Mouse (Mus musculus) limb, embryonic 11.5 days (tissue): Measurements from ENCODE around the gene Khnyn. TPM values are rescaled to one million over a fixed set of nuclear protein-coding genes. Genes with fewer than 3 reads are reported as not detected.
A peak's percentile ranks its signal among the peaks of the same experiment; 100 is the strongest.

Source experiments
- ATAC-seq: fragments of 200-750 bp; cut with Nextera tagmentation; 2 replicates; pipeline ENCODE4 v1.8.0; 2017; ENCODE audit warnings: low read depth; ENCODE audit not compliant: insufficient number of reproducible peaks, low FRiP score, low TSS enrichment
- DNase-seq: peaks from one replicate; pipeline ENCODE4 v3.0.0-alpha.2; 2015; ENCODE audit warnings: low spot score
- H3K27ac ChIP-seq: fragments of 300-500 bp; sonication (generic); replicated peaks from 2 replicates; pipeline ENCODE4 v1.5.1; 2014; ENCODE audit warnings: low read depth, mild to moderate bottlenecking, low read length
- H3K27me3 ChIP-seq: fragments of 300-500 bp; sonication (generic); 2 replicates; pipeline ENCODE4 v1.6.1; 2014; ENCODE audit warnings: mild to moderate bottlenecking, low read length, mixed read lengths; ENCODE audit not compliant: control insufficient read depth, insufficient read depth
- H3K36me3 ChIP-seq: fragments of 300-500 bp; sonication (generic); 2 replicates; pipeline ENCODE4 v1.6.1; 2014; ENCODE audit warnings: mild to moderate bottlenecking, low read length, moderate library complexity, mixed read lengths; ENCODE audit not compliant: control insufficient read depth, insufficient read depth
- H3K4me1 ChIP-seq: fragments of 300-500 bp; sonication (generic); 2 replicates; pipeline ENCODE4 v1.6.1; 2014; ENCODE audit warnings: low read length, mixed read lengths; ENCODE audit not compliant: control insufficient read depth, insufficient read depth
- H3K4me2 ChIP-seq: fragments of 300-500 bp; sonication (generic); 2 replicates; pipeline ENCODE4 v1.6.1; 2014; ENCODE audit warnings: low read depth, mild to moderate bottlenecking, moderate library complexity; ENCODE audit not compliant: severe bottlenecking
- H3K4me3 ChIP-seq: fragments of 300-500 bp; sonication (generic); 2 replicates; pipeline ENCODE4 v1.5.1; 2014; ENCODE audit warnings: low read depth, low read length
- H3K9ac ChIP-seq: fragments of 300-500 bp; sonication (generic); 2 replicates; pipeline ENCODE4 v1.6.1; 2014; ENCODE audit warnings: mild to moderate bottlenecking, low read length
- H3K9me3 ChIP-seq: fragments of 300-500 bp; sonication (generic); 2 replicates; pipeline ENCODE4 v1.6.1; 2016; ENCODE audit warnings: low read length; ENCODE audit not compliant: control insufficient read depth
- WGBS: fragments of 180-500 bp; shearing (Covaris S2); extraction: QIAGEN DNeasy Blood & Tissue Kit; methylation state at CpG from one replicate; pipeline ENCODE4 v1.1.7; 2014; 5-methylcytosine and 5-hydroxymethylcytosine counted together
- polyA plus RNA-seq: library from polyadenylated mRNA; unstranded; fragments of >200 nt; fragmentation: Nextera tagmentation; extraction: Ambion mirVana; gene quantifications from 2 replicates; pipeline ENCODE4 v1.2.1, GENCODE M21; 2014

Gene Khnyn
- polyA plus RNA-seq, 1 experiment from 2014 or later = 17.4 TPM

DNA sequence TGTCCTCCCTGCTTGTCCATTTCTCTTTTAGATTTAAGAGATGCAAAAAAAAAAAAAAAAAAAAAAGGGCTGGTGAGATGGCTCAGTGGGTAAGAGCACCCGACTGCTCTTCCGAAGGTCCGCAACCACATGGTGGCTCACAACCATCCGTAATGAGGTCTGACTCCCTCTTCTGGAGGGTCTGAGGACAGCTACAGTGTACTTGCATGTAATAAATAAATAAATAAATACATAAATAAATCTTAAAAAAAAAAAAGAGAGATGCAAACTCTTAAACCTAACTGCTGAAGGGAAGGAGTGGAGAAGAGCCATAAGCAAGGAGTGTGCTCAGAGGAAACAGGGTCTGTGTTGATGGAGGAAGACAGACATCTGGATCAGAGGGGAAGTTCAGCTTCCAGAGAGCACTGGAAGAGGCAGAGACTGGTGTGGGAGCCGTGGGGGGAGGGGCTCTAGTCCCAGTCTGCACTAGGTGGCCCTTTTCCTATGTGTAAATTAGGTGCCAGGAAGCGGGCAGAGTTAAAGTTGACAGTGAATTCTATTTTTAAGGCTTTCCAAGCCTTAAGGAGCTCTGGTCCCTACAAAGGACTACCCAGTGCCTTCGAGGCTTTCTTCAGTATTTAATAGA lies 6.3 kb upstream of the Khnyn start:
- peak overlapping the region; percentile 53 for H3K4me2 ChIP-seq
- no peak for ATAC-seq
- WGBS = 9% methylated on average over 7 of the region's 7 CpGs
- peak overlapping the region; percentile 87; the same call in 1 of the 2 replicates for H3K27ac ChIP-seq
- no peak overlapping the region for H3K4me3 ChIP-seq
- H3K9ac ChIP-seq = no peak overlapping the region
- DNase-seq = no peak
- H3K9me3 ChIP-seq = no peaks in the 10 kb centered on the region
- peaks cover 17% of the 10 kb centered on the region; the same call in 1 of the 2 replicates for H3K4me1 ChIP-seq
- no peaks in the 10 kb centered on the region for H3K27me3 ChIP-seq
- no peaks in the 10 kb centered on the region for H3K36me3 ChIP-seq

DNA sequence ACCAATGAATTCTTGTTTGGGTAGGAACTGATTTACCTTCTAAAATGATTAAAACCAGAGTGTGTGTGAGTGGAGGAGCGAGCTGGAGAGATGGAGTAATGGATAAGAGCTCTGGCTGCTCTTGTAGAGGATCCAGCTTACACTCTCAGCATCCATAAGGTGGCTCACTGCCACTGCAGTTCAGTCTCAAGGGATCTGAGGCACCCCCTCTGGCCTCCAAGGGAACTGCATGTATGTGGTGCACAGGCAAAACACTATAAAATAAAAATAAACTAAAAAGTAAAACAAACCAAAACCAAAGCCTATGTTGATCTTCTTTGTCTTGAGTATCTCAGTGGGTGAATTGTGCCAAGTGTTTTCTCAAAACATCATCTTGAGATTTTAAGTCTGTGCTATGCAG lies 5.1 kb upstream of the Khnyn start:
- ATAC-seq (no peak), DNase-seq (peak; percentile 78)
- Histone ChIP-seq H3K9ac (no peak overlapping the region), H3K4me2 (no peak overlapping the region), H3K27ac (no peak overlapping the region), H3K9me3 (no peaks in the 10 kb centered on the region), H3K4me1 (peaks cover 24% of the 10 kb centered on the region), H3K27me3 (no peaks in the 10 kb centered on the region), H3K36me3 (no peaks in the 10 kb centered on the region), H3K4me3 (no peak overlapping the region)
- WGBS = 25% methylated on average over 1 of the region's 1 CpGs

DNA sequence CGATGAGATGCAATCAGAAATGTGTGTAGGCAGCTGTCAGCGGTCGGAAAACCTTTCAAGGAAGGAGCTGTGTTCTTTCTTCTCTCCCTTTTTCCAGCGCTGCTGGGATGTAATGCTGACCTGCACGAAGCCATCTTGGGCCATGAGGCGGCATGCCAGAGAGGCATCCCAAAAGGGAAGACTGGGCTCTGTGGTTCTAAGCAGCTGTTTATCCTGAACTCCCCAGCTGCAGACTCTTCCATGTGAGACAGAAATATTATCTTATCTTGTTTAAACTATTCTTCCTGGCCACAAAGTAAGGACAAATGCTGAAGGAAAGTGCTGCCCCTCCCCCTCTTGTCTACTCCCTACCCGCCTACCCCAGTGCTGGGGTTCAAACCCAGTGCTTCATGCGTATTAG lies 3.8 kb upstream of the Khnyn start:
- no peak overlapping the region for H3K4me2 ChIP-seq
- H3K9ac ChIP-seq = no peak overlapping the region
- no peak overlapping the region for H3K27ac ChIP-seq
- H3K36me3 ChIP-seq = no peaks in the 10 kb centered on the region
- 93% methylated on average over 8 of the region's 8 CpGs for WGBS
- no peak overlapping the region for H3K4me3 ChIP-seq
- peaks cover 28% of the 10 kb centered on the region for H3K4me1 ChIP-seq
- DNase-seq = no peak
- H3K9me3 ChIP-seq = no peaks in the 10 kb centered on the region
- ATAC-seq = no peak
- H3K27me3 ChIP-seq = no peaks in the 10 kb centered on the region

DNA sequence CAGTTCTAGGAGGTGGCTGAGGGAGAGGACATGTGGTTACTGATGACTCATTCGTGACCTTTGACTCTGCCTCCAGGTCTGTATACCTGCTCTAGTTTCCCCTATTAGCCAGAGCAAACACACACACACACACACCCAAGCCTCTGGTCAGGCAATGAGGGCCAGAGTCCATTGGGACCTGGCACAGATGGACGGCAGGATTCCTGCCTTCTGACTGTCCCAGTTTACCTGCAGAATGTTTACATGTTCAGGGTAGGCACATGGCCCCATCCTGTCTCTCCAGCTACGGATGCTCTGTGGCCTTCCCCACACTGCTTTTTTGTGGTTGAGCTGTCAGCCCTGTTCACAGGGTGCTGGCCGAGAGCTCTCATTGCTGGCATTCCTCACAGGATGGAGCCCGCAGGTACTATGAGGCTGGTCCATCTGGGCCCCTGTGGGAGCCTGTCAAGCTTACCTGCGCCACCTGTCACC lies 2.5 kb upstream of the Khnyn start:
- peak; percentile 19 for DNase-seq
- no peak overlapping the region for H3K4me3 ChIP-seq
- no peak overlapping the region for H3K9ac ChIP-seq
- WGBS = 56% methylated on average over 6 of the region's 6 CpGs
- no peak for ATAC-seq
- no peak overlapping the region for H3K27ac ChIP-seq
- H3K9me3 ChIP-seq = no peaks in the 10 kb centered on the region
- peaks cover 9% of the 10 kb centered on the region for H3K36me3 ChIP-seq
- peaks cover 31% of the 10 kb centered on the region for H3K4me1 ChIP-seq
- H3K4me2 ChIP-seq = no peak overlapping the region
- H3K27me3 ChIP-seq = no peaks in the 10 kb centered on the region

DNA sequence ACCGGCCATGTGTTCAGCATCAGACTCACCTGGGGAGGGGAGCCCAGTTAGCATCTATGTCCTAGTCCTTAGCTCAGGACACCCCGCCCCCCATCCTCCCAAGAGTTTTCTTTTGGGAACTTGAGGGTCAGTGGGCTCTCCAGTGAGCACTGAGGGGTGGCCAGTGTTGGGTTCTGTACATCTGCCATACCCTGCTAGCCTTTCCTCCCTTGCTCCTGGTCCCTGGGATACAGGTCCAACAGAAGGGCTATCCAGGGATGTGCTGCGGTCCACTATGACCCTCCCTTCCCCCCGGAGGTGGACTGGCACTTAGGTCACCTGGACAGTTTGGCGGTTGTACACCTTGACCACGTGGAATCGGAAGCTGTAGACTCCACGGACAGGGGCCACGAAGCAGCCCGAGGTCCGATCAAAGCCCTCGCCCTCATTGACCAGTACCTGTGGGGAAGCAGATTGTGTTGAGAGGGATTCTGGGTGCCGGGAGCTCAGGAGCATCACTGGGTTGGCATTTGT lies 1.5 kb upstream of the Khnyn start:
- Histone ChIP-seq H3K36me3 (peaks cover 12% of the 10 kb centered on the region), H3K4me2 (no peak overlapping the region), H3K27ac (no peak overlapping the region), H3K27me3 (no peaks in the 10 kb centered on the region), H3K4me1 (peaks cover 23% of the 10 kb centered on the region), H3K9ac (no peak overlapping the region), H3K9me3 (no peaks in the 10 kb centered on the region), H3K4me3 (no peak overlapping the region)
- DNase-seq (no peak), ATAC-seq (no peak)
- WGBS = 91% methylated on average over 13 of the region's 13 CpGs

DNA sequence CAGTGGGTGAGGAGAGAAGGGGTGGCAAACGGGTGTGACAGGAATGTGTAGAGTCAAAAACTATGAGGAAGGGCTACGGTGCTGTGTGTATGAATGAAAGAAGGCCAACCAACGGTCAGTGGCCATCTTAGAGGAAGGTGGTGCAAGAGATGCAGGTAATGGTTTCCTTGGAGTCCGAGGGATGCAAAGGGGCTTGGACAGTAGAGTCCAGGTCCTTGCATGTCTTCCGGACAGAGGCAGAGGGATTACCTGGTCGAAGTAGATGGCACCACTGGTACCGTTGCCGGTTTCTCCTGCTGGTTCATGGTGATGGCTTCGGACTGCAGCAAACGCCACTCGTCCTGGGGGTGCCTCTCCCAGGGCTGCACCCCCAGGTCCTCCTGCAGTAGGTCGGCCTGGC lies 1.1 kb upstream of the Khnyn start:
- H3K9ac ChIP-seq = peak overlapping the region; percentile 22; the same call in 1 of the 2 replicates
- H3K27me3 ChIP-seq = no peaks in the 10 kb centered on the region
- no peak for ATAC-seq
- DNase-seq = no peak
- H3K36me3 ChIP-seq = peaks cover 16% of the 10 kb centered on the region
- no peaks in the 10 kb centered on the region for H3K9me3 ChIP-seq
- H3K4me3 ChIP-seq = no peak overlapping the region
- 90% methylated on average over 12 of the region's 12 CpGs for WGBS
- H3K4me1 ChIP-seq = peaks cover 21% of the 10 kb centered on the region
- H3K4me2 ChIP-seq = no peak overlapping the region
- peak overlapping the region; percentile 90 for H3K27ac ChIP-seq

DNA sequence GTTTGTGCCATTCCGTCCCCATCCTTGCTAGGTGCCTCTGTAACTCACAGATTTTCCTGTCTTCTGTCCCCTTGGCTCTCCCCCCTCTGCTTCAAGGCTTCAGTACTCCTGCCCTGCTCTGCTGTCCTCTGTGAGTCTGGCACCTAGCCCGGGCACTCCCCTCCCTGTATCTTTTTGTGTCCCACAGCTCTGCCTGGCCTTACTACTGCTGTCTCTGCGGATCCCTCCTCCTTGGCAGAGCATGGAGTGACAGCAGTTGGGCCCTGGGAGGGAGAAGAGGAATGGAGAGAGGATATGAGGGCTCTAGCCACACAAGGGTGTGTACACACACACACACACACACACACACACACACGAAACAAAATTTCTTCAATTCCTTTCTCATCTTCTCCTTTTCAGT lies 581 bp upstream of the Khnyn start, which contains the start of gene Cbln3:
Gene Cbln3, minus strand, starts transcription at position 227 of the 400 bp plus-strand sequence.
- Histone ChIP-seq H3K4me2 (peak within 1 kb of the TSS; percentile 85), H3K9ac (peak within 1 kb of the TSS; percentile 90), H3K27ac (peak within 1 kb of the TSS; percentile 90), H3K9me3 (no peaks in the 10 kb centered on the region), H3K4me3 (peak within 1 kb of the TSS; percentile 85), H3K36me3 (peaks cover 19% of the 10 kb centered on the region), H3K4me1 (peaks cover 20% of the 10 kb centered on the region), H3K27me3 (no peaks in the 10 kb centered on the region)
- DNase-seq (no peak), ATAC-seq (0 out of 2 replicates have a peak, but pooled peaks have one; percentile 1)
- WGBS = 33% methylated on average over 4 of the region's 4 CpGs

DNA sequence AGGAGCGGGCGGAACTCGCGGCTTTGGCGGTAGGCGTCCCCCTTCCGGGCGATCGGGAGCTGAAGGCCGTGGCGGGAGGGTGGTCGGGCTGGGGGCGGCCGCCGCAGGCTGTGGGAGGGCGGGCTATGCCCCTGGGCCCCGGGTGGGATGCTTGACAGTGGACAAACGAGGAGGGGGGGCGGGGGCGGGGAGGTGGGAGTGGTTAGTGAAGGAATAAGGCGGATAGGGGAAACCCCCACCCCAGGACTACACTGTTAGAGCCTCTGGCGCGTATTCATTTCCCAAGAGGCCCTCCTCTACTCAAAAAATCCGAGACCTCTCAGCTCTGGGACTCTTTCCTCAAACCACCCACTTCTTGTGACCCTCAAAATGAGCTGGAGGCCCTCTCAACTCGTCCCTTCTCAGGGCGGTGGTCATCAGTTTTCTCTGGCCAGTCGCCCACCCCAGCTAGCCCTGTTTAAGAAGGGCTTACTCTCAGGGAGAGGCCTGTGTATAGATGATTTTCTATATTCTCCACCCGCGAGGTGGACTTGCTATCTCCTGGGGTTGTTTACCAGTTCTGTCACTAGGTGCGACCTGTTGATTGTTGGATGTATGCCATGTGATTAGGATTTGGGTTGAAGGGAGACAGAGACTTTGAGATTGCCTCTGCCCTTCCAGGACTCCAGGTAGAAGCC lies 505 bp downstream of the Khnyn start:
- no peaks in the 10 kb centered on the region for H3K9me3 ChIP-seq
- peak overlapping the region; percentile 85 for H3K4me2 ChIP-seq
- peak overlapping the region; percentile 90 for H3K9ac ChIP-seq
- ATAC-seq = peak; percentile 60
- DNase-seq = no peak
- H3K4me3 ChIP-seq = peak overlapping the region; percentile 85
- no peaks in the 10 kb centered on the region for H3K27me3 ChIP-seq
- peaks cover 26% of the 10 kb centered on the region for H3K36me3 ChIP-seq
- H3K4me1 ChIP-seq = peaks cover 20% of the 10 kb centered on the region
- WGBS = 3% methylated on average over 11 of the region's 30 CpGs
- peak overlapping the region; percentile 90 for H3K27ac ChIP-seq
